Mouse (Mus musculus) lung, postnatal 10 days (tissue): Measurements from ENCODE around the gene Spc24.

Experiments used
- DNase-seq: peaks from one replicate; pipeline ENCODE4 v3.0.0; 2021

Gene Spc24

DNA sequence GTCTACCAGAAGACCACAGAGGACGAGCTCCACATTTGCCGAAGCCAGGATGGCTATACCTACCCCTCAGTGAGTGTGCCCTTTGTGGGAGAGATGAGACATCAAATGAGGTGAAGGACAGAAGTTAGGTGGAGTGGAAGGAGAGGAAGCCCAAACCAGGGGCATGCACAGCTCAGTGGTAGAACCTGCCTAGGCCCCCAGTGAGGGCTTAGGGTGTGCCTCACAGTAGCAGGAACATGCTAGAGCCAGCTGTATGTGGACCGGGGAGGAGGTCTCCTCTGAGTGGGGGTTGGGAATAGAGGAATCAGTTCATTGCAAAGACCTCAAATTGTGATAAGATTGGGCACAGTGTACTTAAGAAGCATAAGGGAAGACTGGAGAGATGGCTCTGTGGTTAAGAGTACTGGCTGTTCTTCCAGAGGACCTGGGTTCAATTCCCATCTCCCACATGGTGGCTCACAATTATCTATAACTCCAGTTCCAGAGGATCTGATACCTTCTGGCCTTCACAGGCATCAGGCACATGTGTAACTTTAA lies 12.8 kb downstream of the Spc24 start:
- no peak for DNase-seq

GRCm38 (mm10) chr9:21741514-21741913 lies 18.6 kb downstream of the Spc24 start:
- DNase-seq = no peak

DNA sequence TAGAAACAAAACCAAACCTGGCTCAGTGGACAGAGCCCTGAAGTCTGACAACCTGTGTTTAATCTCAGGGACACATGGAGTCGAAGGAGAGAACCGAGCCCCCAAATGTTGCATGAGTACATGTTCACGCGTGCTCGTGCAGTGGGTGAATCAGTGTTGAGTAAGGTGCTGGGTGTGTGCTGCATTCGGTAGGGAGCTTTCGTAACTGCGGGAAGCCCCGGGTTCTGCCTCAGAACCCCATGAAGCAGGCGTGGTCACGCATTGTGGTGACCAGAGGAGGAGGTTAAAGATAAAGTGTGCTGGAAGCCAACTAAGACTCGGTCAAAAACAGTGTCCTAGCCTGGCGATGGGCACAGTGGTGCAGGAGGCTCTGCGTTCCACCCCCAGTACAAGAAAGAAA lies 19.7 kb downstream of the Spc24 start:
- DNase-seq = no peak

GRCm38 (mm10) chr9:21738776-21739175 lies 21.3 kb downstream of the Spc24 start:
- no peak for DNase-seq

- DNase-seq = no peak
These were observed 22.9 kb downstream of the Spc24 start for GRCm38 (mm10) chr9:21737188-21737587.

- DNase-seq = peak; percentile 68
These were observed 23.5 kb downstream of the Spc24 start for GRCm38 (mm10) chr9:21736580-21736979.

DNA sequence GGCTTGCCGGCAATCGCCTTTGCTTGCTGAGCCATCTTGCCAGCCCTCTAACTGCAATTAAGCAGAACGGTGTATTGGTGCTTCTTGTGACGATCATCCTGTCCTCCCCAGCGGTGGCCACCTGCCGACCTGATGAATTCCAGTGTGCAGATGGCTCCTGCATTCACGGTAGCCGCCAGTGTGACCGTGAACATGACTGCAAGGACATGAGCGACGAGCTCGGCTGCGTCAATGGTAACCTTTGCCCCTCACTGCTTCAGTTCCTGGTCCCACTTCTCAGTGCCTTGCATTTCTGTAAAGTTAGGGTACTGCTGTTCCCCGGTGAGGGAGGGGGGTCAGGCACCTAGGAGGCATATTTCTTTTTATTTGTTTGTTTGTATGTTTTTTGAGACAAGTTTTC lies 25.0 kb downstream of the Spc24 start:
- no peak for DNase-seq

DNA sequence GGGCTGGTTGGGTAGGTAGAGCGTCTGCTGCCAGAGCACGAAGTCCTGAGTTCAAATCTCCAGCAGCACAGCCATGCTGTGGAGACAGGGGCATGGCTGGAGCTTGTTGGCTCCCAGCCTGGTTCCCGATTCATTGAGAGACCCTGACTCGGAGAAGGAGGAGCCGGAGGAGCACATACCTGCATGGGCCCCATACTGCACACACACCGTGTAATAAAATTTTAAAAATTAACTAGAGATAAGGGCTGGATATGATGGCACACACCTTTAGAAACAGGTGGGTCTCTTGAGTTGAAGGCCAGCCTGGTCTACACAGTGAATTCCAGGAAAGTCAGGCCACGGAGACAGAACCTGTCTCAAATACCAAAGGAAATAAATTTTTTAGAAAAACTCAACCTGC lies 26.1 kb downstream of the Spc24 start:
- DNase-seq = no peak

- no peak for DNase-seq
These were observed 26.7 kb downstream of the Spc24 start for GRCm38 (mm10) chr9:21733446-21733845.

GRCm38 (mm10) chr9:21732288-21732687 lies 27.8 kb downstream of the Spc24 start:
- DNase-seq = no peak

DNA sequence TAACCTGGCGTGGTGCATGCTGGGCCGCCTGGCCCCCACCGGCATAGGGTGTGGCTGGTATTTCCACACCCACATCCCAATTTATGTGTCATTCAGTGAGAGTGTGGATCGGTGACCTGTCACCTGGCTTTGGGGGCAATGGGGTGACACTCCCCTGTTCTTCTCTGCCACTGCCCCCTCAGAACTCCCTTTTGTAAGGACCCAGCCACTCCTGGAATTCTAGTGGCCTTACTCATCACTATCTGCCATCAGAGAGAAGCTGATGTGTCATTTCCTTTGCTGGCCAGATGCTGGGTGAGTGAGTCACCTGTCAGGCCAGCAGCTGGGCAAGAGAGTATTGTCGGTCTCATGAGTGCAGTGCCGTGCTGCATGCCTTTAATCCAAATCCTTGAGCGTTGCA lies 30.8 kb downstream of the Spc24 start:
- no peak for DNase-seq

DNA sequence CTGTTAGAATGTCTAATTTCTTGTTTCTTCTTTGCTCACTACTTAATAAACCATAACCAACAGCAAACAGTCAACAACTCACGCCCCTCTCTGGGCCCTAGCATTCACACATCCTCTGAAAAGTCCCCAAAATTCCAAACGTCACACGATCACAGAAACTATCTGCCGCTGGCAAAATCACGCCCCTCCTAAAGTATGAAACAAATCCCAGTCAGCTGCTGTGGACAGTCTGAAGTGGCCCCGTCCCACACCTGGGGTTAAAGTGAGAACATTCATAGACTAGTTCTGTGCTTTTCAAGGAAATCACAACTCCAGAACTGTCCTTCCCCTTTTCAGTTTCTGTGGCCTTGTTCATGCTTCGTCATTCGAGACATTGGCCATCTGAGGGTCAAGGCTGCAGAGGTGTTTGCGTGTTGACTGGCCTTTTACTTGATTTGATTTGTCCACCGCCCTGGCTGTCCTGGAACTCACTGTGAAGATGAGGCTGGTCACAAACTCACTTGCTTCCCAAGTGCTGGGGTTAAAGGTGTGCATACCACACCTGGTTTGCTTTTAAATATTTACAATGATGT lies 31.8 kb downstream of the Spc24 start:
- DNase-seq = no peak

GRCm38 (mm10) chr9:21726218-21726975 lies 33.7 kb downstream of the Spc24 start:
- no peak for DNase-seq

- DNase-seq = no peak
These were observed 34.6 kb downstream of the Spc24 start for GRCm38 (mm10) chr9:21725224-21726121.

DNA sequence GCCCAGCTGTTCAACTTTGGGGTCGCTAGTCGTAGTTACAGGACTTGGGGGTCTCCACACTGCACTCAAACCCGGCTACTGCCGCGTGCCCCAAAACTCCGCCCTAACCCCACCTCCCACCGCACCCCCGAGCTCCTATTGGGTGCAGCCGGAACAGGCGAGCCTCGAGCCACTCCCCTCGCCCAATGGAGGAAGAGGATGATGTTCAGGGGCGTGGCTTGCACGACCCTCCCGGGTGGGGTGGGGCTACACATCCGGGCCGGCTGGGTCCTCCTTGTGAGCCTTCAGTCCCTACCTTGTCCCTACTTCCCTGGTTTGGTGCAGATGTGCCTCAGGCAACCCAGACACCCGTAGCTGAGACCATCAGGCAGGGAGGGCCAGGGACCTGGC lies 36.0 kb downstream of the Spc24 start:
- peak; percentile 96 for DNase-seq

- peak; percentile 97 for DNase-seq
These were observed 36.5 kb downstream of the Spc24 start, which contains the start of gene Ldlr for GRCm38 (mm10) chr9:21723377-21724146. Gene Ldlr (plus strand): TSS chr9:21723483.

- no peak for DNase-seq
These were observed 39.1 kb downstream of the Spc24 start for GRCm38 (mm10) chr9:21721036-21721435.

- DNase-seq = no peak
These were observed 43.1 kb downstream of the Spc24 start for GRCm38 (mm10) chr9:21717015-21717414.

GRCm38 (mm10) chr9:21715298-21715697 lies 44.8 kb downstream of the Spc24 start:
- DNase-seq = peak; percentile 23

GRCm38 (mm10) chr9:21709340-21709739 lies 50.8 kb downstream of the Spc24 start:
- no peak for DNase-seq

- DNase-seq = no peak
These were observed 53.4 kb downstream of the Spc24 start for GRCm38 (mm10) chr9:21706586-21707265.

DNA sequence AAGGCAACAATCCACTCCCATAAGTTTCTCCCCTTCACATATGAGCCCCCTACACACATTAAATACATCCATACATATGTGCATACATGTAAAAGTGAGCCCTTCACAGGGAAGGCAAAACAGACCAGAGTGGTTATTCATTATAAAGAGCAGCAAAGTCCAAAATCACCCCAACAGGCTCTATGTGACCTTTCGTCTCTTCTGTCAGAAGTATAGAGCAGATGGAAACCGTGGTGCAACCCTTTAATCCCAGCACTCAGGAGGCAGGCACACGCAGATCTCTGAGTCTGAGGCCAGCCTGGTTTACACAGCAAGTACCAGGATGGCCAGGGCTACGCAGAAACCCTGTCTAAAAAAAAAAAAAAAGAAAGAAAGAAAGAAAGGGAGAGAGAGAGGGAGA lies 54.0 kb downstream of the Spc24 start:
- DNase-seq = no peak
